Mouse (Mus musculus): ENCODE results near the gene Klk11.

DNA sequence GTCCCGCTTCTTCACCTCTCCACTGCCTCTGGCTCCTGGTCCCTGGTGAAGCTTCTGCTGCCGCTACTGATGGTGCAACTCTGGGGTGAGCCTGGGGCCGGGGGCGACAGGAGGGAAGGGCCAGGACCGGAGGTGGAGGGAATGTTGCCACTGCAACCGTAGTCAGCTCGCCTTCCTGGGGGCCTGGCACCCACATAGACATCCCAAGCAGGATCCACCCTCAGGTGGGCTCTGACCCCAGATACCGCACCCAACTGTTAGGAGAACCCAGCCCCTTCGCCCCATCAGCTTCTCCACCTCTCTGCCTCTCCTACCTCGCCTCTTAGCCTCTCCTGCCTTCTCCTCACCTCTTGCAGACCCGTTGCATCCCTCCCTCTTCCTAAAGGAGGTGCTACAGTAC is 7.1 kb downstream of the Klk11 start:
- no peak for TF ChIP-seq CTCF (IDR thresholded peaks at IDR 0.05; ENCODE audit: low read depth, low read length)
- TF ChIP-seq POLR2A (IDR thresholded peaks at IDR 0.05; ENCODE audit: extremely low read depth, insufficient read depth, low read length) = no peak

All from liver, adult 2 months (tissue).